Mouse (Mus musculus): Measurements from ENCODE around the gene Hk2. TPM values are rescaled to one million over a fixed set of nuclear protein-coding genes. Genes with fewer than 3 reads are reported as not detected.

Hk2 gene
- polyA plus RNA-seq, 1 experiment from 2014 or later, result 31.4 TPM

GRCm38 (mm10) chr6:82780802-82781393 is 6.6 kb upstream of the Hk2 start:
- H3K27ac ChIP-seq (replicated peaks), result no peak overlapping the region
- peaks cover 1% of the 10 kb centered on the region; the same call in 1 of the 2 replicates for H3K27me3 ChIP-seq (ENCODE audit: low read depth, poor library complexity, severe bottlenecking)
- no peaks in the 10 kb centered on the region for H3K4me1 ChIP-seq
- 65% methylated on average over 8 of the region's 8 CpGs for WGBS
- H3K36me3 ChIP-seq, result no peaks in the 10 kb centered on the region
- no peak overlapping the region for H3K4me3 ChIP-seq
- no peaks in the 10 kb centered on the region for H3K9me3 ChIP-seq (replicated peaks)
- DNase-seq (ENCODE audit: low spot score), result no peak

- Histone ChIP-seq H3K4me3 (no peak overlapping the region), H3K9me3 (replicated peaks) (no peaks in the 10 kb centered on the region), H3K27ac (replicated peaks) (no peak overlapping the region), H3K36me3 (no peaks in the 10 kb centered on the region), H3K27me3 (ENCODE audit: low read depth, poor library complexity, severe bottlenecking) (peaks cover 6% of the 10 kb centered on the region; the same call in 1 of the 2 replicates), H3K4me1 (no peaks in the 10 kb centered on the region)
- 70% methylated on average over 4 of the region's 4 CpGs for WGBS
- no peak for DNase-seq (ENCODE audit: low spot score)
These were observed 6.1 kb upstream of the Hk2 start for GRCm38 (mm10) chr6:82780369-82780768.

- peaks cover 18% of the 10 kb centered on the region for H3K4me1 ChIP-seq
- H3K27me3 ChIP-seq (ENCODE audit: low read depth, poor library complexity, severe bottlenecking), result peaks cover 11% of the 10 kb centered on the region; the same call in 1 of the 2 replicates
- no peaks in the 10 kb centered on the region for H3K9me3 ChIP-seq (replicated peaks)
- H3K4me3 ChIP-seq, result no peak overlapping the region
- H3K27ac ChIP-seq (replicated peaks), result no peak overlapping the region
- no peak for DNase-seq (ENCODE audit: low spot score)
- WGBS, result 84% methylated on average over 4 of the region's 4 CpGs
- no peaks in the 10 kb centered on the region for H3K36me3 ChIP-seq
These were observed 2.9 kb upstream of the Hk2 start for GRCm38 (mm10) chr6:82777124-82777654.

GRCm38 (mm10) chr6:82775386-82775785 is 1.1 kb upstream of the Hk2 start:
- Histone ChIP-seq H3K27ac (replicated peaks) (no peak overlapping the region), H3K4me3 (no peak overlapping the region), H3K36me3 (no peaks in the 10 kb centered on the region), H3K9me3 (replicated peaks) (no peaks in the 10 kb centered on the region), H3K4me1 (peaks cover 36% of the 10 kb centered on the region), H3K27me3 (ENCODE audit: low read depth, poor library complexity, severe bottlenecking) (peaks cover 11% of the 10 kb centered on the region; the same call in 1 of the 2 replicates)
- 85% methylated on average over 6 of the region's 6 CpGs for WGBS
- no peak for DNase-seq (ENCODE audit: low spot score)

DNA sequence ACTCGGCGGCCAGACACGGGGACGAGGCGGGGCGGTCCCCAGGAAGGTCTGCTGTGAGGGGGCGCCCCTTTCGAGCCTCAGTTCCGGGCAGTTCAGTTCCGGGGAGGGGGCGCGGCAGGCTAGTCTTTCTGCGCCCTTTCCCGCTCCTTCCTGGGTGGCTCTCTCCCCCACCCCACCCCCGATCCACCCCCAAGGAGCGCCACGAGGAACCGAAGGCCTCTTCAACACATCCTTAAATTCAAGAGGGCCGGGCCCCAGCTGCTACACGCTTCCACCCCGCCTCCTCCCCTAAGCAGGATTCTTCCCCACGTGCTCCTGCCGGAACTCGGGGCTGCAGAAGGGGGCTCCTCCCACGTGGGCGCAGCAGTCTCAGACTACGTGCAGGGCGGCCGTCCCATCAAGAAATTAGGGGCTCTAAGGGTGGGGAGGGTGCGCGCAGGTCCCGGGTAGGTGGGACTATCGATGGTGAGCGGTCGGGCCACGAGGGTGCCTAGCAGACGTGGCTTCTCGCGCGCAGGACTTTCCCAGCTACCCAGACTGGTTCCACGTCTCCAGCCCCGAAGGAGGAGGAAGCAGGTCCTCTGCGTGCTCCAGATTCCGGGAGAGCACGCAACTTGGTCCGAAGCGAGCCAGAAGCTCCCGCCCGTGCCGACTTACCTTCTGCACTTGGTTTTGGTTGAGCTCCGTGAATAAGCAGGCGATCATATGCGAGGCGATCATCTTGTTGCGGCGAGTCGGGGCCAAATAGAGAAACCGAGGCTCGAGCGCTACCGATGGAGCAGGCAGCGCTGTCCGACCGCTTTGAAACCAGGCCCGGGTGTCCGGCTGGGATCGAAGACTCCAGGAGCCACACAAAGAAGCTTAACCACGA is 758 bp downstream of the Hk2 start:
- peaks cover 1% of the 10 kb centered on the region; the same call in 1 of the 2 replicates for H3K36me3 ChIP-seq
- under 1% methylated on average over 68 of the region's 68 CpGs for WGBS
- no peaks in the 10 kb centered on the region for H3K9me3 ChIP-seq (replicated peaks)
- peak; percentile 80 for DNase-seq (ENCODE audit: low spot score)
- peak overlapping the region; percentile 80 for H3K4me3 ChIP-seq
- H3K4me1 ChIP-seq, result peaks cover 47% of the 10 kb centered on the region
- H3K27me3 ChIP-seq (ENCODE audit: low read depth, poor library complexity, severe bottlenecking), result peaks cover 11% of the 10 kb centered on the region; the same call in 1 of the 2 replicates
- peak overlapping the region; percentile 91 for H3K27ac ChIP-seq (replicated peaks)

DNA sequence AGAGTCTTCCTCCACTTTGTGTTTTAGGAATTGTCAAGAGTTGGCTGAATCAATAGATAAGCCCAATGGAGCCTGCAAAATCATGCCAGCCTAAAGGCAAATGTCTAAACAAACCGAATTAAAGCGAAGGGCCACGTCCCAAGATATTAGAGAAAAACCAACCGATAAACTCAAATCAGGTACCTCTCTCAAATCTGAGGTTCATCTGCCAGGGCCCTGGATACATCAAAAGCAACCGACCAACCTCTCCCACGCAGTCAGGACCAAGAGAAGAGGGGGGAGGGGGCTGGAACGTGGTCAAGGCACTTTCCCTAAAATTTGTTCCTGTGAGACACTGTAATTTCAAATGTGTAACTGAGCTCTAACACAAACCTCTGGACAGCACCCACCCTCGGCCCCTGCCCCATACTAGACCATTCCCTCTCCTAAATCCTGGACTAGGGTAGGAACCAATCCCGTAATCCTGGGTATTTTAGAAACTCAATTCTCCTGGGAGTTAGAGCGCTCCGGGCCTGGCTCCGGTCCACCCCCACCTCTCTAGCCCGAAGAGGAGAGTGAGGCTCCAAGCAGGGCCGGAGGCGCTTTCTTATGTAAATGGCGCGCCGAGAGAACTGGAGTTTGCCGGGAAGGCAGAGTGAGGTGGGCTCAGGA is 1.7 kb downstream of the Hk2 start:
- DNase-seq (ENCODE audit: low spot score), result peak; percentile 71
- peaks cover 6% of the 10 kb centered on the region; the same call in 1 of the 2 replicates for H3K36me3 ChIP-seq
- no peaks in the 10 kb centered on the region for H3K9me3 ChIP-seq (replicated peaks)
- peaks cover 47% of the 10 kb centered on the region for H3K4me1 ChIP-seq
- peak overlapping the region; percentile 91 for H3K27ac ChIP-seq (replicated peaks)
- H3K27me3 ChIP-seq (ENCODE audit: low read depth, poor library complexity, severe bottlenecking), result peaks cover 11% of the 10 kb centered on the region; the same call in 1 of the 2 replicates
- WGBS, result 0% methylated on average over 19 of the region's 19 CpGs
- peak overlapping the region; percentile 80 for H3K4me3 ChIP-seq

- whole genome bisulfite sequencing, result under 1% methylated on average over 10 of the region's 10 CpGs
- Histone ChIP-seq H3K36me3 (peaks cover 6% of the 10 kb centered on the region; the same call in 1 of the 2 replicates), H3K27ac (replicated peaks) (peak overlapping the region; percentile 91), H3K4me1 (peaks cover 47% of the 10 kb centered on the region), H3K9me3 (replicated peaks) (no peaks in the 10 kb centered on the region), H3K4me3 (peak overlapping the region; percentile 80), H3K27me3 (ENCODE audit: low read depth, poor library complexity, severe bottlenecking) (peaks cover 11% of the 10 kb centered on the region; the same call in 1 of the 2 replicates)
- peak; percentile 49 for DNase-seq (ENCODE audit: low spot score)
These were observed 2.3 kb downstream of the Hk2 start for GRCm38 (mm10) chr6:82771981-82772409.

- Histone ChIP-seq H3K9me3 (replicated peaks) (no peaks in the 10 kb centered on the region), H3K4me1 (peaks cover 47% of the 10 kb centered on the region), H3K4me3 (peak overlapping the region; percentile 80), H3K27ac (replicated peaks) (no peak overlapping the region), H3K36me3 (peaks cover 13% of the 10 kb centered on the region; the same call in 1 of the 2 replicates), H3K27me3 (ENCODE audit: low read depth, poor library complexity, severe bottlenecking) (peaks cover 11% of the 10 kb centered on the region; the same call in 1 of the 2 replicates)
- 63% methylated on average over 9 of the region's 9 CpGs for WGBS
- no peak for DNase-seq (ENCODE audit: low spot score)
These were observed 3.2 kb downstream of the Hk2 start for GRCm38 (mm10) chr6:82771059-82771458.

- whole genome bisulfite sequencing, result 75% methylated on average over 3 of the region's 3 CpGs
- Histone ChIP-seq H3K27me3 (ENCODE audit: low read depth, poor library complexity, severe bottlenecking) (peaks cover 4% of the 10 kb centered on the region; the same call in 1 of the 2 replicates), H3K4me1 (peaks cover 47% of the 10 kb centered on the region), H3K9me3 (replicated peaks) (no peaks in the 10 kb centered on the region), H3K36me3 (peaks cover 14% of the 10 kb centered on the region), H3K27ac (replicated peaks) (no peak overlapping the region), H3K4me3 (no peak overlapping the region)
- no peak for DNase-seq (ENCODE audit: low spot score)
These were observed 4.0 kb downstream of the Hk2 start for GRCm38 (mm10) chr6:82770286-82770685.

- Histone ChIP-seq H3K4me1 (peaks cover 45% of the 10 kb centered on the region), H3K9me3 (replicated peaks) (no peaks in the 10 kb centered on the region), H3K36me3 (peaks cover 18% of the 10 kb centered on the region), H3K4me3 (no peak overlapping the region), H3K27me3 (ENCODE audit: low read depth, poor library complexity, severe bottlenecking) (no peaks in the 10 kb centered on the region), H3K27ac (replicated peaks) (no peak overlapping the region)
- 65% methylated on average over 5 of the region's 5 CpGs for WGBS
- DNase-seq (ENCODE audit: low spot score), result no peak
These were observed 4.5 kb downstream of the Hk2 start for GRCm38 (mm10) chr6:82769704-82770103.

DNA sequence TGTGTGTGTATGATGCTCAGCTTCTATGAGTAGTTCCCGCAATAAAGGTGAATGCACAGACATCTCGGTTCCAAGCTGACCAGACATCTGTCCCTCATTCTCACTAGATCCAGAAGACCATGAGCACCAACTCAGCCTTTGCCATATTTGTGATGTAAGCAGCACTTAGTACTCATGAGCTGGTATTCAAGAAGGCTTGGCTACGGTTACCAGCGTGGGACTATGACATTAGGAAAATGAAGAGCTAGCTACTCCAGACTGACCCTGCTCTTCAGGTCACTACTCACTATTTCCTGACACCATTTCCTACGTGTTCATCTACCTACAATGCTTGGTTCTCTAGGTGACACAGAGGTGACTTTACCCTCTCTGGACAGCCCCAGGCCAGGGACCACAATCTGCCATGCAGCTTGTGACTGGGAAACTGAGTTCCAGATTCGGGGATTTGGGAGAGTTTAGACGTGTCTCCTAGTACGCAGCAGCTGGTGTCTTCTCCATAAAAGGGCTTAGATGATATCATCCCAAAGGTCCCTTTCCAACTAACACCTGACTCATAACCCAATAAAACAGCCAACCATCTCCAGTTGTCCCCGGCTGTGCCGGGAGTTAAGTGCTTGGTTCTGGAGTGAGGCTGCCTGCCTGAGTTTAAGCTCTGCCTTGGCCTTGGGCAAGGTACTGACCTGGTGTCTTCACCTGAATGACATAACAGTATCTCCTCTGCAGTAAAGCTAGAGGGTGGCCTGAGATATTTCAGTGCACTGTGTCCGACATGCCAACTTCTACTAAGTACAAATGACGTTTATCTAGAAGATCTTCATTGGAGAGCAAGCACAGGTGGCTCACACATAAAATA is 6.3 kb downstream of the Hk2 start:
- H3K27me3 ChIP-seq (ENCODE audit: low read depth, poor library complexity, severe bottlenecking), result no peaks in the 10 kb centered on the region
- H3K27ac ChIP-seq (replicated peaks), result no peak overlapping the region
- H3K9me3 ChIP-seq (replicated peaks), result no peaks in the 10 kb centered on the region
- peaks cover 18% of the 10 kb centered on the region for H3K36me3 ChIP-seq
- 92% methylated on average over 12 of the region's 12 CpGs for WGBS
- peaks cover 50% of the 10 kb centered on the region for H3K4me1 ChIP-seq
- H3K4me3 ChIP-seq, result no peak overlapping the region
- DNase-seq (ENCODE audit: low spot score), result no peak

All from midbrain, embryonic 10.5 days (tissue).